Mouse (Mus musculus) neural tube, embryonic 14.5 days (tissue): ENCODE data around the gene Gm27029. TPM values are rescaled to one million over a fixed set of nuclear protein-coding genes. Genes with fewer than 3 reads are reported as not detected.

Experiments used
- ATAC-seq: fragments of 200-750 bp; cut with Nextera tagmentation; 2 replicates; pipeline ENCODE4 v1.8.0; 2017; ENCODE audit warnings: low read depth, mild to moderate bottlenecking, moderate TSS enrichment, moderate library complexity
- H3K27ac ChIP-seq: fragments of 300-500 bp; sonication (generic); 2 replicates; pipeline ENCODE4 v1.5.1; 2014; ENCODE audit warnings: low read depth, mild to moderate bottlenecking, control low read depth, low read length, moderate library complexity, mixed read lengths
- H3K27me3 ChIP-seq: fragments of 300-500 bp; sonication (generic); 2 replicates; pipeline ENCODE4 v1.6.1; 2014; ENCODE audit warnings: low read length; ENCODE audit not compliant: control insufficient read depth, insufficient read depth
- H3K36me3 ChIP-seq: fragments of 300-500 bp; sonication (generic); 2 replicates; pipeline ENCODE4 v1.6.1; 2014; ENCODE audit warnings: low read length, mixed read lengths; ENCODE audit not compliant: control insufficient read depth, insufficient read depth
- H3K4me1 ChIP-seq: fragments of 300-500 bp; sonication (generic); 2 replicates; pipeline ENCODE4 v1.6.1; 2014; ENCODE audit warnings: low read length; ENCODE audit not compliant: control insufficient read depth, insufficient read depth
- H3K4me2 ChIP-seq: fragments of 300-500 bp; sonication (generic); 2 replicates; pipeline ENCODE4 v1.6.1; 2014; ENCODE audit warnings: mild to moderate bottlenecking, low read depth, low read length, control low read depth
- H3K4me3 ChIP-seq: fragments of 300-500 bp; sonication (generic); 2 replicates; pipeline ENCODE4 v1.5.1; 2014; ENCODE audit warnings: low read depth, low read length, control low read depth, mixed read lengths
- H3K9ac ChIP-seq: fragments of 300-500 bp; sonication (generic); replicated peaks from 2 replicates; pipeline ENCODE4 v1.6.1; 2014; ENCODE audit warnings: low read depth, mild to moderate bottlenecking, control low read depth, low read length, mixed read lengths
- H3K9me3 ChIP-seq: fragments of 300-500 bp; sonication (generic); 2 replicates; pipeline ENCODE4 v1.6.1; 2016; ENCODE audit warnings: low read length; ENCODE audit not compliant: control insufficient read depth
- WGBS: fragments of 180-500 bp; shearing (Covaris S2); extraction: QIAGEN DNeasy Blood & Tissue Kit; methylation state at CpG from one replicate; pipeline ENCODE4 v1.1.7; 2014; 5-methylcytosine and 5-hydroxymethylcytosine counted together
- microRNA-seq: library from miRNA; unstranded; fragments of <30 nt; microRNA quantifications from one replicate; pipeline ENCODE4, GENCODE M21; 2016
- polyA plus RNA-seq: library from polyadenylated mRNA; unstranded; fragments of >200 nt; fragmentation: Nextera tagmentation; extraction: Ambion mirVana; gene quantifications from 2 replicates; pipeline ENCODE4 v1.2.1, GENCODE M21; 2014

The Gm27029 gene
- polyA plus RNA-seq, 1 experiment from 2014 or later: 8.1 TPM

- no peaks in the 10 kb centered on the region for H3K36me3 ChIP-seq
- ATAC-seq: no peak
- H3K9ac ChIP-seq: no peak overlapping the region
- H3K4me2 ChIP-seq: no peak overlapping the region
- no peaks in the 10 kb centered on the region for H3K27me3 ChIP-seq
- no peaks in the 10 kb centered on the region for H3K9me3 ChIP-seq
- H3K4me3 ChIP-seq: no peak overlapping the region
- whole genome bisulfite sequencing: 80% methylated on average over 5 of the region's 5 CpGs
- no peak overlapping the region for H3K27ac ChIP-seq
- no peaks in the 10 kb centered on the region for H3K4me1 ChIP-seq
Measured at GRCm38 (mm10) chr11:101370141-101370540, 54.5 kb downstream of the Gm27029 start.

GRCm38 (mm10) chr11:101367326-101367935, 57.2 kb downstream of the Gm27029 start, which contains the start of gene G6pc:
TSS of gene G6pc (plus strand) at chr11:101367561.
- ATAC-seq: no peak
- H3K4me2 ChIP-seq: no peak within 1 kb of the TSS
- H3K36me3 ChIP-seq: no peaks in the 10 kb centered on the region
- no peaks in the 10 kb centered on the region for H3K27me3 ChIP-seq
- H3K4me1 ChIP-seq: no peaks in the 10 kb centered on the region
- H3K9ac ChIP-seq: no peak within 1 kb of the TSS
- WGBS: 92% methylated on average over 8 of the region's 8 CpGs
- H3K9me3 ChIP-seq: no peaks in the 10 kb centered on the region
- no peak within 1 kb of the TSS for H3K27ac ChIP-seq
- H3K4me3 ChIP-seq: no peak within 1 kb of the TSS

GRCm38 (mm10) chr11:101364531-101364931, 60.1 kb downstream of the Gm27029 start:
- ATAC-seq: no peak
- Histone ChIP-seq H3K27ac (no peak overlapping the region), H3K4me3 (no peak overlapping the region), H3K4me1 (no peaks in the 10 kb centered on the region), H3K9ac (no peak overlapping the region), H3K4me2 (no peak overlapping the region), H3K27me3 (no peaks in the 10 kb centered on the region), H3K9me3 (no peaks in the 10 kb centered on the region), H3K36me3 (no peaks in the 10 kb centered on the region)
- 90% methylated on average over 5 of the region's 5 CpGs for WGBS

GRCm38 (mm10) chr11:101360651-101361113, 63.9 kb downstream of the Gm27029 start:
- Histone ChIP-seq H3K36me3 (no peaks in the 10 kb centered on the region), H3K9me3 (no peaks in the 10 kb centered on the region), H3K4me3 (no peak overlapping the region), H3K4me2 (no peak overlapping the region), H3K27me3 (no peaks in the 10 kb centered on the region), H3K27ac (no peak overlapping the region), H3K9ac (no peak overlapping the region), H3K4me1 (no peaks in the 10 kb centered on the region)
- ATAC-seq: no peak
- WGBS: 65% methylated on average over 3 of the region's 3 CpGs

- no peak overlapping the region for H3K9ac ChIP-seq
- WGBS: 71% methylated on average over 9 of the region's 9 CpGs
- no peaks in the 10 kb centered on the region for H3K4me1 ChIP-seq
- no peaks in the 10 kb centered on the region for H3K27me3 ChIP-seq
- H3K36me3 ChIP-seq: no peaks in the 10 kb centered on the region
- no peak overlapping the region for H3K27ac ChIP-seq
- H3K9me3 ChIP-seq: no peaks in the 10 kb centered on the region
- H3K4me3 ChIP-seq: no peak overlapping the region
- H3K4me2 ChIP-seq: no peak overlapping the region
- no peak for ATAC-seq
Measured at GRCm38 (mm10) chr11:101359776-101360175, 64.8 kb downstream of the Gm27029 start.

- Histone ChIP-seq H3K36me3 (no peaks in the 10 kb centered on the region), H3K27ac (no peak overlapping the region), H3K27me3 (no peaks in the 10 kb centered on the region), H3K9me3 (no peaks in the 10 kb centered on the region), H3K9ac (no peak overlapping the region), H3K4me2 (no peak overlapping the region), H3K4me1 (no peaks in the 10 kb centered on the region), H3K4me3 (no peak overlapping the region)
- ATAC-seq: no peak
- 90% methylated on average over 3 of the region's 3 CpGs for WGBS
Measured at GRCm38 (mm10) chr11:101357505-101358182, 67.0 kb downstream of the Gm27029 start.

Small RNA genes lying within 50 kb of the gene (microRNA-seq; reads per million reads assigned to microRNA genes)
- not detected for gene Mir6929

Other genes with a start within 250 kb of the Gm27029 start
- gene Ccr10, start 249.4 kb downstream of the Gm27029 start, polyA plus RNA-seq: 0.12 and 0.30 TPM in 2 replicates
- gene Ezh1, start 198.3 kb downstream of the Gm27029 start, polyA plus RNA-seq: 28.4 and 30.7 TPM in 2 replicates
- gene Ramp2, start 178.8 kb downstream of the Gm27029 start, polyA plus RNA-seq: 63.1 and 103 TPM in 2 replicates
- gene Vps25, start 171.1 kb downstream of the Gm27029 start, polyA plus RNA-seq: 121 and 134 TPM in 2 replicates
- gene Wnk4, start 164.2 kb downstream of the Gm27029 start, polyA plus RNA-seq: 4.2 and 5.9 TPM in 2 replicates
- gene Cntd1, start 145.8 kb downstream of the Gm27029 start, polyA plus RNA-seq: 0.75 and 0.86 TPM in 2 replicates
- gene Coa3, start 145.7 kb downstream of the Gm27029 start, polyA plus RNA-seq: 242 and 258 TPM in 2 replicates
- gene Becn1, start 122.5 kb downstream of the Gm27029 start, polyA plus RNA-seq: 178 and 182 TPM in 2 replicates
- 73.3 and 88.3 TPM in 2 replicates for gene Psme3, start 108.6 kb downstream of the Gm27029 start, polyA plus RNA-seq
- gene Aoc2, start 99.7 kb downstream of the Gm27029 start, polyA plus RNA-seq: 1.7 and 2.0 TPM in 2 replicates
- 0.10 TPM in 1 of 2 replicates, not detected in the other for gene Aoc3, start 94.2 kb downstream of the Gm27029 start, polyA plus RNA-seq
- gene G6pc, start 57.2 kb downstream of the Gm27029 start, polyA plus RNA-seq: not detected in 2 replicates
- 89.5 and 100 TPM in 2 replicates for gene Aarsd1, start 7.2 kb downstream of the Gm27029 start, polyA plus RNA-seq
- 20.4 and 24.1 TPM in 2 replicates for gene Rundc1, start 289 bp upstream of the Gm27029 start, polyA plus RNA-seq
- 1.8 and 3.0 TPM in 2 replicates for gene Ptges3l, start 537 bp upstream of the Gm27029 start, polyA plus RNA-seq
- gene Rpl27, start 17.5 kb upstream of the Gm27029 start, polyA plus RNA-seq: 257 and 271 TPM in 2 replicates
- gene Ifi35, start 23.6 kb upstream of the Gm27029 start, polyA plus RNA-seq: 1.4 and 2.0 TPM in 2 replicates
- 37.9 and 61.8 TPM in 2 replicates for gene Rnd2, start 40.2 kb upstream of the Gm27029 start, polyA plus RNA-seq
- 67.4 and 90.8 TPM in 2 replicates for gene Vat1, start 41.4 kb upstream of the Gm27029 start, polyA plus RNA-seq
- gene Brca1, start 127.2 kb upstream of the Gm27029 start, polyA plus RNA-seq: 1.6 and 1.9 TPM in 2 replicates
- gene Nbr1, start 127.4 kb upstream of the Gm27029 start, polyA plus RNA-seq: 85.8 and 111 TPM in 2 replicates
- 3.6 and 3.9 TPM in 2 replicates for gene Tmem106a, start 157.4 kb upstream of the Gm27029 start, polyA plus RNA-seq
- not detected in 2 replicates for gene Gm11634, start 174.5 kb upstream of the Gm27029 start, polyA plus RNA-seq
- 9.4 and 11.1 TPM in 2 replicates for gene Rdm1, start 202.4 kb upstream of the Gm27029 start, polyA plus RNA-seq
- 6.0 and 7.5 TPM in 2 replicates for gene Arl4d, start 240.7 kb upstream of the Gm27029 start, polyA plus RNA-seq